Mouse (Mus musculus) limb, embryonic 13.5 days (tissue): Measurements from ENCODE around the gene Neurod2. TPM values are rescaled to one million over a fixed set of nuclear protein-coding genes. Genes with fewer than 3 reads are reported as not detected.

Source experiments
- ATAC-seq: fragments of 200-750 bp; cut with Nextera tagmentation; 2 replicates; pipeline ENCODE4 v1.8.0; 2017; ENCODE audit warnings: low read depth, moderate number of reproducible peaks, moderate TSS enrichment; ENCODE audit not compliant: low FRiP score
- H3K27ac ChIP-seq: fragments of 300-500 bp; sonication (generic); 2 replicates; pipeline ENCODE4 v1.5.1; 2015; ENCODE audit warnings: inconsistent platforms, mild to moderate bottlenecking, moderate library complexity
- H3K27me3 ChIP-seq: fragments of 300-500 bp; sonication (generic); 2 replicates; pipeline ENCODE4 v1.6.1; 2015; ENCODE audit warnings: mild to moderate bottlenecking, inconsistent platforms
- H3K36me3 ChIP-seq: fragments of 300-500 bp; sonication (generic); 2 replicates; pipeline ENCODE4 v1.6.1; 2015; ENCODE audit warnings: inconsistent platforms, mild to moderate bottlenecking, moderate library complexity
- H3K4me1 ChIP-seq: fragments of 300-500 bp; sonication (generic); 2 replicates; pipeline ENCODE4 v1.6.1; 2015; ENCODE audit warnings: inconsistent platforms
- H3K4me2 ChIP-seq: fragments of 300-500 bp; sonication (generic); replicated peaks from 2 replicates; pipeline ENCODE4 v1.6.1; 2015; ENCODE audit warnings: inconsistent platforms, mild to moderate bottlenecking, moderate library complexity
- H3K4me3 ChIP-seq: fragments of 300-500 bp; sonication (generic); 2 replicates; pipeline ENCODE4 v1.5.1; 2015; ENCODE audit warnings: moderate library complexity, mild to moderate bottlenecking, inconsistent platforms
- H3K9ac ChIP-seq: fragments of 300-500 bp; sonication (generic); 2 replicates; pipeline ENCODE4 v1.6.1; 2015; ENCODE audit warnings: mild to moderate bottlenecking, inconsistent platforms
- H3K9me3 ChIP-seq: fragments of 300-500 bp; sonication (generic); 2 replicates; pipeline ENCODE4 v1.6.1; 2016; ENCODE audit warnings: inconsistent platforms
- WGBS: fragments of 180-500 bp; shearing (Covaris S2); methylation state at CpG from one replicate; pipeline ENCODE4 v1.1.7; 2015; 5-methylcytosine and 5-hydroxymethylcytosine counted together
- polyA plus RNA-seq: library from polyadenylated mRNA; unstranded; fragments of >200 nt; fragmentation: Nextera tagmentation; extraction: Ambion mirVana; gene quantifications from 2 replicates; pipeline ENCODE4 v1.2.1, GENCODE M21; 2015

Neurod2 gene
- polyA plus RNA-seq, 1 experiment from 2014 or later, result not detected

DNA sequence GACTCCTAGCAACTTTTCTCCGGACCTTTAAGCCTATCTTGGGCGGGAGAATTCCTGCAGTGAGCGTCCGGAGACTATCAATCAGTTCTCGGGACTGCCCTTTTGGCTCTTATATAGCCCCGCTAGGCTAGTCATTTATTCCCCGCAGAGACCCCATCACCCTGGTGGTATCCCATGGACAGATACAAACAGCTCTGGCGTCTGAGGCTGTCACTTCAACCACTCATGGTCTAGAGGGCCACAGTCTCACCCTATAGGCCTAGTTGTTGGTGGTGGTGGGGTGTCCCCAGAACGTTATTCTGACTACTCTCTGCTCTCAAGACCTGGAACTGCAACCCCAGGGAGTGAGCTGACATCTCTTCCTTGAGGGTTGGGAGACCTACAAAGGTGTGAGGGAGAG, 19.9 kb upstream of the Neurod2 start:
- Histone ChIP-seq H3K36me3 (no peaks in the 10 kb centered on the region), H3K4me3 (peak overlapping the region; percentile 54), H3K27ac (no peak overlapping the region), H3K9me3 (no peaks in the 10 kb centered on the region), H3K27me3 (peaks cover 97% of the 10 kb centered on the region), H3K4me1 (peaks cover 25% of the 10 kb centered on the region), H3K9ac (no peak overlapping the region), H3K4me2 (peak overlapping the region; percentile 93)
- WGBS, result 3% methylated on average over 9 of the region's 9 CpGs
- no peak for ATAC-seq

DNA sequence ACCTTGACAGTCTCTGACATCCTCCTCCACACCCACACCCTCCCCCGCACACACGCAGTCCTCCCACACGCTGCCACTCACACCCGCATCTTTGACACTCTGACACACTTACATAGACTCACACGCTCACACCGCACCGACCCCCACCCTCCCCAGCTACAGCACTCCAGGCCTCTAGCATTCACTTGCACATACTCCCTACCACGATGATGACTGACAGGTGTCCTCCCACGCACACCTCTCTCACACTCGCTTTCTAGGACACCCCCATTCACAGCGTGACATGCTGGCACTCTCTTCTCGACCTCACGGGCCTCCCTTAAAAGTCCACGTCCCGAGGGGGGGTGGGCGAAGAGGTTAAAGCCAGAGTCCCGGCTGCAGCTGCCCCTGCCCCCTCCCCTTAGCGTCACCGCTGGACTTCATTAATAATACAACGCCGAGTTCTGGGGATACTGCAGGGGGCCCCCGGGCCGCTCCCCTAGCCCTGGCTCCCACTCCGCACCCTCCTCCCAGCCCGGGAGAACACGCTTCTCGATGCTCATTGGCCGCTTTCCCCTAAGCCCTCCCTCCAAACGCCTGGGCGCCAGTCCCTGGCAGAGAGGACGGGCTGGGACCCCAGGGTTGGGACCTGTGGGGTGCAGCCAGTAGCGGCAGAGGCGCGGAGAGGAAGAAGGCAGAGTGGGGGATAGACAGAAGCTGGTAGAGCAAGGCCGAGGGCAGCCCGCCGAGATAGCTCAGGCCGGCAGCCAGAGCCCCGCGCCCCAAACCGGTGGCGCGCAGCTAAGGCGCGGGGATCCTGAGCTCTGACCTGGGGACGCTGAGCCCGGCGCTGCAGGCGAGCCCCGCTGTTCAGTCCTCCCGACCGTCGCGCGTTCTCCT, 18.9 kb upstream of the Neurod2 start, which contains the start of gene Ppp1r1b:
Ppp1r1b (plus strand) TSS at position 322 of the 879 bp plus-strand sequence.
- ATAC-seq, result peak; percentile 64; the same call in 1 of the 2 replicates
- no peaks in the 10 kb centered on the region for H3K36me3 ChIP-seq

DNA sequence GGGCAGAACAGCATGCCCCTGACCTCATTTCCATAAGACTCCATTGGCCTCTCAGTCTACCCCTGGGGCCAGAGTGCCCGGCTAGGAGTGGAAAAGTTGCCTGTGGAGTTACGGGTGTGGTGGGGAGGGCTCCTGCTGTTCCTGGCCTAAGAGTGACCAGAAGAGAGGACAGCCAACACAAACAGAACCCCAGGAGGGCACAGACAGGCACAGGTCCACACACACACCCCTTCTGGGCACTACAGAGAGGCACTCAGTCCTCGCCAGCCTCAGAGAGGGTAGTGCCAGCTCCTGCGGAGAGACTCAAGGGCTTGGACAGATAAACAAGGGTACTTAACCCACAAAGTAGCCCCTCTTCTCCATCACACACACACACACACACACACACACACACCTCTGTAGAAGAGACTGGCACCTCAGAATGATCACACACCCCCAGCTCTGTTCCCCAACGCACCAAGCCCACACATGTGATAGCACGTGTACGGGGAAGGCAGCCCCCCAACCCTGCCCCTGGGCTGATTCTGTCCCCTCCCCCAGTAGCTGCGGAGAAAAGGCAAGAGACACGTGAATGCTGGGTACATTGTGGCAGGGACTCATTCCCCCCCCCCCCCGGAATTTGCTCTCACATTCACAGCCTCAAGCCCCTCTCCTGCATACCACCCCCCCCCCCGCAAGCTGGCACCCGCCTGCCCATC, 18.1 kb upstream of the Neurod2 start:
- H3K4me1 ChIP-seq, result peaks cover 16% of the 10 kb centered on the region
- WGBS, result 4% methylated on average over 11 of the region's 12 CpGs
- H3K36me3 ChIP-seq, result no peaks in the 10 kb centered on the region
- H3K9ac ChIP-seq, result no peak overlapping the region
- peak overlapping the region; percentile 93 for H3K4me2 ChIP-seq
- ATAC-seq, result no peak
- H3K27ac ChIP-seq, result no peak overlapping the region
- H3K27me3 ChIP-seq, result peaks cover 91% of the 10 kb centered on the region
- H3K9me3 ChIP-seq, result no peaks in the 10 kb centered on the region
- no peak overlapping the region for H3K4me3 ChIP-seq

More for the DNA sequence above, 18.9 kb upstream of the Neurod2 start, which contains the start of gene Ppp1r1b:
- Histone ChIP-seq H3K9me3 (no peaks in the 10 kb centered on the region), H3K4me3 (peak within 1 kb of the TSS; percentile 54), H3K27me3 (peaks cover 96% of the 10 kb centered on the region), H3K9ac (peak within 1 kb of the TSS; percentile 67), H3K4me1 (peaks cover 15% of the 10 kb centered on the region), H3K27ac (no peak within 1 kb of the TSS), H3K4me2 (peak within 1 kb of the TSS; percentile 93)
- under 1% methylated on average over 55 of the region's 55 CpGs for WGBS

DNA sequence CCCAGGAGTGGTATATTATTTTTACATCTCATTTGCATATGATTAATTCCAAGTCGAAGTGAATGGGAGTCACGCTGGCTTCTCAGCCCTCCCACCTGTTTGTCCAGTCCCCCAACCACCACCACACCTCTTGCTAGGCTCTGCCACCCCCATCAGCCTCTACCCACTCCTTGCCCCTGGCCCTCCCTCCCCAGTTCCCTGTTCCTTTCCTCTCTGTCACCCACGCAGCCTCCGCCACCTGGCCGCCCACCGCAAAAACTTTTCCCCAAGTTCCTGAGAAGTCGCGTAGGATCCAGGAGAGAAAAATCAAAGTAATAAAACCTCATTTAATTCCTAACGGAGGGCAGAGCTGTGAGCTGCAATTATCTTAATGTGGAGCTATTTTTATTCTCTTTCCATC, 16.7 kb upstream of the Neurod2 start:
- H3K4me3 ChIP-seq, result no peak overlapping the region
- H3K36me3 ChIP-seq, result no peaks in the 10 kb centered on the region
- no peak overlapping the region for H3K9ac ChIP-seq
- H3K27me3 ChIP-seq, result peaks cover 91% of the 10 kb centered on the region
- peaks cover 26% of the 10 kb centered on the region for H3K4me1 ChIP-seq
- no peak overlapping the region for H3K4me2 ChIP-seq
- H3K27ac ChIP-seq, result no peak overlapping the region
- ATAC-seq, result no peak
- 15% methylated on average over 9 of the region's 9 CpGs for WGBS
- no peaks in the 10 kb centered on the region for H3K9me3 ChIP-seq

DNA sequence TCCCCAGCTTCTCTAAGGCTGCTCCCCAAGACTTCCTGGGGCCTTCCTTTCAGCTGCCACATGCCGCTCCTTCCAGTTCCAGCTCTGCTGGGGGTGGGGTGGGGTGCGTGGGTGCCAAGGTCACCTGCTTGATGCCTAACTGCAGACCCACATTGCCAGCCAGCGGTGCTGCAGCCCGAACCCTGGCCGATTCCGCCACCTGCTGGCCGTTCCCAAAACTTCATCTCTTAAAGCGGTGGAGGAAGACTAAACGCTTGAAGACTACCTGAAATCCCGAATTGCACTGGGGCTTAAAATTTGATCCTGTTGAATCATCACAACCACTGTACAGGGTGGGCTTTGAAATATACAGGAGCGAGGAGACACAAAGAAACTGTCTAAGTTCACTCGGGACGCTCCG, 15.8 kb upstream of the Neurod2 start:
- H3K9me3 ChIP-seq, result no peaks in the 10 kb centered on the region
- H3K27me3 ChIP-seq, result peaks cover 89% of the 10 kb centered on the region
- peak overlapping the region; percentile 48 for H3K4me2 ChIP-seq
- WGBS, result under 1% methylated on average over 14 of the region's 14 CpGs
- no peak overlapping the region for H3K27ac ChIP-seq
- peaks cover 26% of the 10 kb centered on the region for H3K4me1 ChIP-seq
- H3K9ac ChIP-seq, result no peak overlapping the region
- H3K36me3 ChIP-seq, result no peaks in the 10 kb centered on the region
- peak overlapping the region; percentile 21 for H3K4me3 ChIP-seq
- no peak for ATAC-seq

DNA sequence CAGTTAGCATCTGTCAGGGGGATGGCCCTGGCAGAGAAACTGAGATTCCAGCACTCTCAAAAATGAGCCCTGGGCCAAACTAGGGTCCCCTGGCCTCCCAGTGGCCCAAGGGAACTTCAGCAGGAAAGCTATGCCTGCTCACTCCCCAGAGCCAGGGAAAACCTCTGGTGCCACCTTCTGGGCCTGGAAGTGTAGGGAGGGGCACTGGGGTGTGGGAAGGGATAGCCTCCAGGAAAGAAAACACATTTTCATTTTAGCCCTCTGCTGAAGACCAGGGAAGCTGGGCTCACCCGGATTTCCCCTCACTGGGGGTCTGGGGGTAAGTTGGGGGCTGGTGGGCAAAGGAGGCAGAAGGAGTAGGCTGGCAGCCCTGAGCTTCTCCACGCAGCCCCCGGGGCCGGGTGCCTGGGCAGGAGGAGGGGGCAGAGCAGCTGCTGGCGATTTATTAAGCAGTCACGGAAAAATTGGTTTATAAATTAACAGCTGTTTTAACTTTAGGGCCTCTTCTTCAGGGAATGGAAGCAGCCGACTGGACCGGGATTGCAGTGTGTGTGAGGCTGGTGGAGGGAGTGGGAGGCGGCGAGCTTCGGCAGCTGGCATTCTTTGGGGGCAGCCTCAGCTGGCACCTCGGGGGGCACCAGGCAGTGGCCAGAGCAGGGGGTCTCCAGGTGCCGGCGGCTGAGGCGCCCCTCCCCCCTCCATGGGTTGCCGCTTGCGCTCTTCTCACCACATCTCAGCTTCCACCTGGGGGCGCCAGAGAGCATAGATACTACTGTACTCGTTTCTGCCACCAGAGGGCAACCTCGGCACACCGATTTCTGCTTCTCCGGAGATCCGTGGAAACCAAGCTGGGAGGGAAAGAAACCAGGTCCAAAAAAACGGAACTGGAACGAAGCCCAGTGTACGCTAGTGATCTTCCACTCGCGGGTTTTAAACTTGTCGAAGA, 12.8 kb upstream of the Neurod2 start:
- Histone ChIP-seq H3K4me3 (peak overlapping the region; percentile 32), H3K36me3 (no peaks in the 10 kb centered on the region), H3K9me3 (no peaks in the 10 kb centered on the region), H3K27ac (no peak overlapping the region), H3K27me3 (peaks cover 89% of the 10 kb centered on the region), H3K9ac (no peak overlapping the region; the same call in 1 of the 2 replicates), H3K4me2 (peak overlapping the region; percentile 66), H3K4me1 (peaks cover 31% of the 10 kb centered on the region)
- WGBS, result 2% methylated on average over 29 of the region's 29 CpGs
- ATAC-seq, result peak; percentile 57; the same call in 1 of the 2 replicates

DNA sequence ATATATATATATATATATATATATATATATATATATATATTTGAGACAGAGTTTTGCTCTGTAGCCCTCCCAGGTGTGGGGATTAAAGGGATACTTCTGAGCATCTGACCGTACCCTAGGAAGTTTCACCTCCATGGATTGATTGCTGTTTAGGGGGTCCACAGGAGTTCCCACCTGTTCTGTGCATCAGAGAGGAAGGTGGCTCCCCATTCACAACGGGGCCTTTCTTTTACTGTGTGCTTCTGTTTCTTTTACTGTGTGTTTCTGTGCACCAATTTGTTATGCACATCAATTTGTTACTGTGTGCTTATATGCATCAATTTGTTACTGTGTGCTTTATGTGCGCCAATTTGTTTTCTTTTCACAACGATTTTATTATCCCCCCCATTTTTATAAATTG, 11.7 kb upstream of the Neurod2 start:
- Histone ChIP-seq H3K36me3 (no peaks in the 10 kb centered on the region), H3K4me3 (no peak overlapping the region), H3K9ac (no peak overlapping the region), H3K27me3 (peaks cover 89% of the 10 kb centered on the region), H3K9me3 (no peaks in the 10 kb centered on the region), H3K27ac (no peak overlapping the region), H3K4me2 (no peak overlapping the region), H3K4me1 (peaks cover 31% of the 10 kb centered on the region)
- ATAC-seq, result no peak
- 42% methylated on average over 4 of the region's 4 CpGs for WGBS

DNA sequence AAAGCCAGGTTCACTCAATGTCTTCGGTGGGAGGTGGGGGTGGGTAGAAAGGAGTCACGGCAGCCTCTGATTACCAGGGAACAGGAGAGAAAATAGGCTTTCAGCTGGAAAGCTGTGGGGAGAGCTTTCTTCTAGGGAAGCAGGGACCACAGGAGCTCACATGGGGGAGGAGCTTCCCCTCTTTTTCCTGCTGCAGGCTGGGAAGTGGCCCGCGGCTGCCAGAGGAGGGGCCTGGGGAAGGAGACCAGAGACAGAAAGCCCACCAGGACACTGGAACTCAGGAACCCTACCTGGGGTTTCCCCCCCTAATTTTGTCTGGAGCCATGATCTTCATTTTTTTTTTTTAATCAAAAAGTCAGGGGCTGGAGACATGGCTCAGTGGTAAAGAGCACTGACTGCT, 11.1 kb upstream of the Neurod2 start:
- no peak overlapping the region for H3K4me2 ChIP-seq
- no peak overlapping the region for H3K4me3 ChIP-seq
- peaks cover 89% of the 10 kb centered on the region for H3K27me3 ChIP-seq
- no peaks in the 10 kb centered on the region for H3K9me3 ChIP-seq
- 1% methylated on average over 4 of the region's 4 CpGs for WGBS
- H3K27ac ChIP-seq, result no peak overlapping the region
- no peak overlapping the region for H3K9ac ChIP-seq
- no peaks in the 10 kb centered on the region for H3K36me3 ChIP-seq
- no peak for ATAC-seq
- H3K4me1 ChIP-seq, result peaks cover 31% of the 10 kb centered on the region

DNA sequence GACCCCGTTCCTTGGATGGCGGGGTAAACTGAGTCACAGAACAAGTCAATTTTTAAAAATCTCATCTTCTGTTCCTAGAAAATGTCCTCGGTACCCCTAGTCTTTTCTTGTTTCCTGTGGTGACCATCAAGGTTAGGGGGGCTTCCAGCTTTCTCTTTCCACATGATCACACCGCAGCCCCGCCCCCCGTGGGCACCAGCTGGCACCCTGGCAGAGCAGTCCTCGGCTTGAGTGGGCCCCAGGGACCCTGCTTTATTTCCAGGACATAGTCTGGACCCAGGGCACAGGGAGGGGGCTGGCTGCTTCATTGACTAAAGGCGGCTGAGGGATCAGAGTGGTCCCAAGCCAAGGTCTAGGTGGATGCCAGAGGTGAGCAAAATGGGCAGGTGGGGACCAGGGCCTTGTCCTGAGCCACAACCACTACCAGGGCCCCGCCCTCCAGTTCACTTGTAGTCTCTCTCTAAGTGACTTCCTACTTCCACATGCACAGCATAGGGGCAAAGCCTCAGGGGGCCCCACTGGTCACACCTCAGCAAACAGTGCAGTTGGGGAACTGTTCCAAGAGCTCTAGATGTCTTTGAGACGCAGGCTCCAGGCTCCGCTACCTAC, 10.3 kb upstream of the Neurod2 start:
- H3K4me3 ChIP-seq, result peak overlapping the region; percentile 54
- H3K36me3 ChIP-seq, result no peaks in the 10 kb centered on the region
- H3K27me3 ChIP-seq, result peaks cover 90% of the 10 kb centered on the region
- WGBS, result 14% methylated on average over 11 of the region's 11 CpGs
- H3K27ac ChIP-seq, result no peak overlapping the region
- H3K9me3 ChIP-seq, result no peaks in the 10 kb centered on the region
- peaks cover 31% of the 10 kb centered on the region for H3K4me1 ChIP-seq
- peak overlapping the region; percentile 94 for H3K4me2 ChIP-seq
- no peak for ATAC-seq
- 0 out of 2 replicates have a peak overlapping the region, but pooled peaks have one; percentile 62 for H3K9ac ChIP-seq

DNA sequence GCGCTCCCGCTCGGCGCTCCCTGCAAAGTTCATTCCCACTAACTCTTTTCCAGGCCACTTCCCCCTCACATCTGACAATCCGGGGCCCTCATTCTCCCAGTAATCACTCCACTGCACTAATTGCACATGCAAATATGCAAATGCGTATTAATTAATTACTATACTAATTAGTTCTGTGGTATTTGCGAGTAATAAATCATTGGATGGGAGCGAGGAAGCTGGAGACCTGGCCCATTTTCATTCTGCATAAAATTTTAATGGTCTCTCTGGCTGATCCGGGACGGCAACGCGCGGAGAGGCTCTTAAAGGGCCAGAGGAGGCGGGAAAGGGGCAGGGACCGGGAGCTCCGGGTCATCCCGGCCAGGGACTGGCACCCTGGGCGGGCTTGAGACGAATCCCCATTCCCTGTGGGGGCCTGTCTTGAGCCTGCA, 9.6 kb upstream of the Neurod2 start:
- under 1% methylated on average over 19 of the region's 19 CpGs for WGBS

DNA sequence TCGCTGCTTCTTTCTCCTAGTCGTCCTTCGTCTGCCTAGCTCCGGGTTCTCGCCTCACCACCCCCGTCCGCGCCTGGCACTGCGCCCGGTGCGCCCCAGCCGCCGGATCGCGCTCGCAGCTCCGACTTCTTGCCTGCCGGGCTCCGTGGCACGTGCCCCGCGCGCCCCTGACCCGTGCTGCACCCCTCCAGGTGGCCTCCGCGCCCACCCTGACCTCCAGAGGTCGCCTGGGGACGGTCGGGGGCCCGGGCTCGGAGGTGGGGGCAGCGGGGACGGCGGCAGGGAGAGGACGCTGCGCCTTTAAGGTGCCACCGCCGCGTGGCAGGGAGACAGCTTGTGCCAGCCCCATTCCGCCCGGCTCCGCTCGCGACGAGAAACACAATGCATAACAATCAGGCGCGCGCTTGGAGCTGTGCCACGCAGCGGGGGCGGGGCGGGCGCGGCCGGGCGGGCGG, 9.1 kb upstream of the Neurod2 start:
- no peaks in the 10 kb centered on the region for H3K36me3 ChIP-seq
- H3K4me3 ChIP-seq, result peak overlapping the region; percentile 54
- ATAC-seq, result no peak
- peaks cover 92% of the 10 kb centered on the region for H3K27me3 ChIP-seq
- H3K27ac ChIP-seq, result no peak overlapping the region
- H3K9ac ChIP-seq, result peak overlapping the region; percentile 62
- peaks cover 40% of the 10 kb centered on the region for H3K4me1 ChIP-seq
- H3K9me3 ChIP-seq, result no peaks in the 10 kb centered on the region
- peak overlapping the region; percentile 94 for H3K4me2 ChIP-seq
- WGBS, result under 1% methylated on average over 55 of the region's 57 CpGs

More for the DNA sequence above, 9.6 kb upstream of the Neurod2 start:
- Histone ChIP-seq H3K4me2 (peak overlapping the region; percentile 94), H3K4me1 (peaks cover 37% of the 10 kb centered on the region), H3K9me3 (no peaks in the 10 kb centered on the region), H3K27me3 (peaks cover 92% of the 10 kb centered on the region), H3K36me3 (no peaks in the 10 kb centered on the region), H3K27ac (no peak overlapping the region), H3K9ac (peak overlapping the region; percentile 62), H3K4me3 (peak overlapping the region; percentile 54)
- no peak for ATAC-seq
